Comparison of ENCODE assay signal across 21 mouse cellular contexts in the genomic region with DNA sequence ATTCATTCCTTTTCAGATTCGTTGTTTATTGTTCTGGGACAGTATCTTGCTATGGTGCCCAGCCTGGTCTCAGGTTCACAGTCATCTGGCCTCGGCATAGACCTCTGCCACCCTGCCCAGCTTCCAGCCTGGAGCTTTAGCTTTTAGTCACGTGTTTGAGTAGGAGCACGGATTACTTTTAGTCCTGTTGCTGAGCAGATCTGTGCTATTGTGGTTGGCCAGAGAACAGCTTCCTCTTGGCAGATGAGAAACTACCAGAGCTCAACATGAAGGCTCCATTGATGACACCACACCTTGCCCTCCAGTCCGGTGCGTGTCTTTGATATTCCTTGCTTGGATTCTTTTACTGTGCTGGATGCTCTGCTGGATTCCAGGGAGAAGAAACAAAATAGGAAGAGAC. TPM values are rescaled to one million over a fixed set of nuclear protein-coding genes. Genes with fewer than 3 reads are reported as not detected.
A peak's percentile ranks its signal among the peaks of the same experiment; 100 is the strongest.
DNase-seq lines count a peak whose midpoint lies in the region; ATAC-seq and TF ChIP-seq lines count a peak whose summit lies in the region.
"Had no signal": no experiment of that assay in that cellular context is flagged by ENCODE, and none has a peak within 500 bp of the region (broad histone marks: within the 10 kb centered on the region; RNA-seq: fewer than 3 reads in every experiment).

No protein-coding gene starts in this region.

- no peak overlapping the region for H3K4me3 ChIP-seq in midbrain, embryonic 11.5 days (ENCODE audit: low read depth, low read length)
- H3K4me3 ChIP-seq in midbrain, embryonic 13.5 days (replicated peaks), result no peak overlapping the region
- H3K4me3 ChIP-seq in left cerebral cortex, adult 2 months, result no peak overlapping the region
- H3K4me3 ChIP-seq: embryonic facial prominence, embryonic 13.5 days; embryonic facial prominence, embryonic 15.5 days; erythroblast, embryonic 14.5 days; forebrain, embryonic 13.5 days had no signal

- H3K4me1 ChIP-seq in midbrain, embryonic 11.5 days (ENCODE audit: control insufficient read depth, insufficient read depth, low read length), result peaks cover 5% of the 10 kb centered on the region; the same call in 1 of the 2 replicates
- peaks cover 6% of the 10 kb centered on the region for H3K4me1 ChIP-seq in midbrain, embryonic 13.5 days (replicated peaks)

- intact Hi-C loops in left cerebral cortex, adult 2 months (cut with DNase I), result no loop called here

- H3K27me3 ChIP-seq in midbrain, embryonic 11.5 days (ENCODE audit: control insufficient read depth, insufficient read depth, low read length), result no peaks in the 10 kb centered on the region
- H3K27me3 ChIP-seq in midbrain, embryonic 13.5 days, result no peaks in the 10 kb centered on the region
- H3K27me3 ChIP-seq: embryonic facial prominence, embryonic 13.5 days; embryonic facial prominence, embryonic 15.5 days; forebrain, embryonic 13.5 days had no signal

- no peak for TF ChIP-seq CTCF in left cerebral cortex, adult 2 months (IDR thresholded peaks at IDR 0.05)

- no peaks in the 10 kb centered on the region for H3K36me3 ChIP-seq in midbrain, embryonic 11.5 days (ENCODE audit: control insufficient read depth, insufficient read depth, low read length)
- H3K36me3 ChIP-seq in midbrain, embryonic 13.5 days, result no peaks in the 10 kb centered on the region
- H3K36me3 ChIP-seq: embryonic facial prominence, embryonic 13.5 days; embryonic facial prominence, embryonic 15.5 days had no signal

- DNase-seq in midbrain, embryonic 11.5 days (ENCODE audit: low spot score, missing footprints), result peak; percentile 12
- peak; percentile 12 for DNase-seq in ZHBTc4 (ENCODE audit: low read depth, low spot score)
- DNase-seq in gonadal fat pad, adult 2 months (ENCODE audit: low read depth), result peak; percentile 76
- no peak for DNase-seq in lung, postnatal 36 days
- no peak for DNase-seq in left cerebral cortex, adult 2 months (ENCODE audit: extremely low spot score in 1 of 2, low spot score in 2 of 2)
- DNase-seq: adrenal gland, adult 2 months; adrenal gland, postnatal 10 days; adrenal gland, postnatal 25 days; cerebellum, adult 11 months; cerebellum, adult 18-20 months; cerebellum, adult 8-10 months; cerebellum, adult 9-11 months; cerebellum, postnatal 14 days; cerebellum, postnatal 36 days; embryo, embryonic 11 days had no signal

- no peak overlapping the region for H3K27ac ChIP-seq in midbrain, embryonic 11.5 days (ENCODE audit: low read depth, low read length)
- H3K27ac ChIP-seq in midbrain, embryonic 13.5 days, result no peak overlapping the region
- no peak overlapping the region for H3K27ac ChIP-seq in left cerebral cortex, adult 2 months
- H3K27ac ChIP-seq: embryonic facial prominence, embryonic 13.5 days; embryonic facial prominence, embryonic 15.5 days; forebrain, embryonic 13.5 days had no signal

- 90% methylated on average over 6 of the region's 6 CpGs for WGBS in midbrain, embryonic 11.5 days
- WGBS in midbrain, embryonic 13.5 days, result 88% methylated on average over 6 of the region's 6 CpGs

- no peak overlapping the region for H3K4me2 ChIP-seq in midbrain, embryonic 11.5 days
- H3K4me2 ChIP-seq in midbrain, embryonic 13.5 days (replicated peaks), result no peak overlapping the region
- H3K4me2 ChIP-seq: embryonic facial prominence, embryonic 13.5 days; embryonic facial prominence, embryonic 15.5 days; forebrain, embryonic 13.5 days had no signal

- H3K9ac ChIP-seq in midbrain, embryonic 11.5 days (ENCODE audit: low read length), result no peak overlapping the region
- H3K9ac ChIP-seq in midbrain, embryonic 13.5 days (replicated peaks), result no peak overlapping the region
- H3K9ac ChIP-seq: embryonic facial prominence, embryonic 13.5 days; embryonic facial prominence, embryonic 15.5 days; forebrain, embryonic 13.5 days had no signal

- H3K9me3 ChIP-seq in midbrain, embryonic 11.5 days (ENCODE audit: control insufficient read depth, low read length), result no peaks in the 10 kb centered on the region
- no peaks in the 10 kb centered on the region for H3K9me3 ChIP-seq in midbrain, embryonic 13.5 days
- H3K9me3 ChIP-seq: embryonic facial prominence, embryonic 13.5 days; embryonic facial prominence, embryonic 15.5 days; forebrain, embryonic 13.5 days had no signal

- no peak for ATAC-seq in midbrain, embryonic 11.5 days (ENCODE audit: low FRiP score)
- no peak for ATAC-seq in midbrain, embryonic 13.5 days
- ATAC-seq: forebrain, embryonic 13.5 days; forebrain, embryonic 16.5 days had no signal

RNA-seq across cellular contexts. Expression of gene Etaa1, which starts 54.5 kb away (rescaled TPM):
- 21.9 and 22.5 TPM in 2 replicates for polyA plus RNA-seq in midbrain, embryonic 11.5 days (2014; fragmentation: Nextera tagmentation; extraction: Ambion mirVana)
- polyA plus RNA-seq in midbrain, embryonic 13.5 days (2015; fragmentation: Nextera tagmentation; extraction: Ambion mirVana), result 8.0 and 8.3 TPM in 2 replicates
- 1.1 and 1.7 TPM in 2 replicates for polyA plus RNA-seq in gonadal fat pad, adult 2 months (2012; rRNA removed)
- 1 to 10 TPM; 7.3 to 7.5 TPM for total RNA-seq in left cerebral cortex, adult 2 months (2021)

Comparison
In these comparisons a context has a peak if more than half of its experiments do, and no peak if none do; other contexts are left out.
1. DNase-seq: peak in midbrain, embryonic 11.5 days (single experiment), ZHBTc4 (single experiment) and gonadal fat pad, adult 2 months (single experiment); none in lung, postnatal 36 days (single experiment) and left cerebral cortex, adult 2 months (0 of 2).